Mouse (Mus musculus): ENCODE results near the gene Wfdc9. TPM values are rescaled to one million over a fixed set of nuclear protein-coding genes. Genes with fewer than 3 reads are reported as not detected.

Gene Wfdc9
- polyA plus RNA-seq, 1 experiment = not detected

DNA sequence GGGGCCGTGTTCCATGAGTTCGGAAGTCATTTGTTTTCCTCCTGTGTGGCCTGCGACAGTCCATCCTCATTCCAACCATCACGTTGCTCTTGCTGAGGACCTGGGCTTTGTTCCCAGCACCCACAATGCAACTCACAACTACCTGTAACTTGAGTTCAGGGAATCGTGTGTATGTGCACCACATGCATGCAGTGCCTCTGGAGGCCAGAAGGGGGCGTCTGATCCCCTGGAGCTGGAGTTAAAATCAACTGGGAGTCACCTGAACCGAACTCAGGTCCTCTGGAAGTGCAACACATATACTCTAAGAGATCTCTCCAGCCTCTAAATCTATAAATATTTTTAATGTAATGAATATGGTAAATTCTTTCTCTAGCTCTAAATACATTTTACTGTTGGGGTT, 19.7 kb upstream of the Wfdc9 start:
- no peak for DNase-seq (ENCODE audit: low read depth)

DNA sequence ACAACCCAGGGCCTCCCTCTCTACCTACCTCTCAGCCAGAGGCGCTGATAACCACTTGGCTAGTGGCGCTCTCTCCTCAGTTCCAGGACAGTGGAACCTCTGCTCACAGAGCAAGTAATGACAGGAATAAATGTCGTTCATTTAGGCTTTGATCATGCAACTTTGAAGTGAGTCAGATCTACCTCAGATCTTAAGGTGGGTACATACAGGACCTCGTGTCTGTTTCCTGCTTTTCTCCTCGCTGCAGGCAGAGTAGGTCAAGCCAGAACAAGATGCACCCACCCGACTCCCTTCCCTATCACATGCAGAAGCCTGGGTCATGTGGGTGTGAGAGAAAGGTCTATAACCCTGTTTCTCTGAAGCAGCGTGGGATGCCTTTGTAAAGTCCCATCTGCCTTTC, 17.6 kb upstream of the Wfdc9 start, which contains the start of gene Wfdc11:
Gene Wfdc11, minus strand, starts transcription at position 101 of the 400 bp plus-strand sequence.
- no peak for TF ChIP-seq POLR2A (IDR thresholded peaks at IDR 0.05; ENCODE audit: borderline replicate concordance, extremely low read depth, insufficient read depth, insufficient read length, poor library complexity, severe bottlenecking)
- TF ChIP-seq CTCF (IDR thresholded peaks at IDR 0.05; ENCODE audit: borderline replicate concordance, extremely low read depth, insufficient read depth, insufficient read length) = no peak
- no peak for DNase-seq (ENCODE audit: low read depth)

More for the DNA sequence above, 19.7 kb upstream of the Wfdc9 start:
- no peak for TF ChIP-seq POLR2A (IDR thresholded peaks at IDR 0.05; ENCODE audit: borderline replicate concordance, extremely low read depth, insufficient read depth, insufficient read length, poor library complexity, severe bottlenecking)
- TF ChIP-seq CTCF (IDR thresholded peaks at IDR 0.05; ENCODE audit: borderline replicate concordance, extremely low read depth, insufficient read depth, insufficient read length) = peak; percentile 34; the same call in 1 of the 2 replicates

DNA sequence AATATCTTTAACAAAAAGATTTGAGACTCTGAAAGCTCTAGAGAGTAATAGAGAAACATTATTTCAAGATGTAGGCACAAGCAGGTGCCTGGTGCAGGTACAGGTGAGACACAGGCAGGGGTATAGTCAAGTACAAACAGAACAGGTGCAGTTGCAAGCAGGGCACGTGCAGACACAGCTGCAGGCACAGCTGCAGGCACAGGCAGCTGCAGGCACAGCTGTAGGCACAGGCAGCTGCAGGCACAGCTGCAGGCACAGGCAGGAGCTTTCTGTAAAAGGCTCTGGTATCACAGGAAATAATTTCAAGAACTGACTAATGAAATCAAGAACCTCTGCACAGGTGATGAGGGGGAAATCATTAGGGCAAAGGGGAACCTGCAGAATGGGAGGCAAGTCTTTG, 14.6 kb upstream of the Wfdc9 start:
- TF ChIP-seq CTCF (IDR thresholded peaks at IDR 0.05; ENCODE audit: borderline replicate concordance, extremely low read depth, insufficient read depth, insufficient read length) (no peak), POLR2A (IDR thresholded peaks at IDR 0.05; ENCODE audit: borderline replicate concordance, extremely low read depth, insufficient read depth, insufficient read length, poor library complexity, severe bottlenecking) (no peak)
- DNase-seq (ENCODE audit: low read depth) = no peak

DNA sequence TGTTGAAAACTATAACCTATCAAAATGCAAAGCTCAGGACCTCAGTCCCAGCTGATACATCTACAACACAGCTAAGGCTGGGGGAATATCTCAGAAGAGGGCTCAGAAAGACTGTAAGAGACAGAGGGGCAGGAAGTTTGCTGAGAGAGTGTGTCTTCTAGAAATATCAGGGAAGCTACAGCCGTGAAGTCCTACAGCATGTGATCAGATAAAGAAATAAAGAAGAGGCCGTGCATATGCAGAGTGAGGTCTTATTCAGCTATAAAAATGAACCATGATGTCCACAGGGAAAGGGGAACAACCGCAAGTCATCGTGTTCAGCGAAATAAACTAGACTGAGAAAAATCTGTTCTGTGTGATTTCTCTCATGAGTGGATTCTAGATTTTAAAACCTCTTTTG, 13.9 kb upstream of the Wfdc9 start:
- TF ChIP-seq POLR2A (IDR thresholded peaks at IDR 0.05; ENCODE audit: borderline replicate concordance, extremely low read depth, insufficient read depth, insufficient read length, poor library complexity, severe bottlenecking) (no peak), CTCF (IDR thresholded peaks at IDR 0.05; ENCODE audit: borderline replicate concordance, extremely low read depth, insufficient read depth, insufficient read length) (no peak)
- DNase-seq (ENCODE audit: low read depth) = no peak

DNA sequence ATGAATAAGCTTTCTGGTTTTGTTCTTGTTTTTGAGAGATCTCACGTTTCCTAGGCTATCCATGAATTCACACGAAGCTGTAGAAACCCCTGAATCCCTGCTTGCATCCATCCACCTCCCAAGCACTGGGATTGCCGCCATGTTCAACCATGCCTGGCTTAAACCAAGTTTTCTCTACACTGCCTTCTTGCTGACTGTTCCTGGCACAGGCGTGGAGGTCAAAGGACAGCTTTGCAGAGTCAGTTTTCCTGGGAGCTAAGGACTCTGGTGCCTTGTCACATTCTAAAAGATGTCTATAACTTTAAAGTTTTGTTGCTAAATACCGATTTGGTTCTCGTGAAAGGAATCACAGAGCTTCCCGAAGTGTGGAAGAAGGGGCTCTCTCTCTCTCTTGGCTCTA, 8.5 kb upstream of the Wfdc9 start:
- TF ChIP-seq CTCF (IDR thresholded peaks at IDR 0.05; ENCODE audit: borderline replicate concordance, extremely low read depth, insufficient read depth, insufficient read length) = no peak
- TF ChIP-seq POLR2A (IDR thresholded peaks at IDR 0.05; ENCODE audit: borderline replicate concordance, extremely low read depth, insufficient read depth, insufficient read length, poor library complexity, severe bottlenecking) = no peak
- DNase-seq (ENCODE audit: low read depth) = no peak

DNA sequence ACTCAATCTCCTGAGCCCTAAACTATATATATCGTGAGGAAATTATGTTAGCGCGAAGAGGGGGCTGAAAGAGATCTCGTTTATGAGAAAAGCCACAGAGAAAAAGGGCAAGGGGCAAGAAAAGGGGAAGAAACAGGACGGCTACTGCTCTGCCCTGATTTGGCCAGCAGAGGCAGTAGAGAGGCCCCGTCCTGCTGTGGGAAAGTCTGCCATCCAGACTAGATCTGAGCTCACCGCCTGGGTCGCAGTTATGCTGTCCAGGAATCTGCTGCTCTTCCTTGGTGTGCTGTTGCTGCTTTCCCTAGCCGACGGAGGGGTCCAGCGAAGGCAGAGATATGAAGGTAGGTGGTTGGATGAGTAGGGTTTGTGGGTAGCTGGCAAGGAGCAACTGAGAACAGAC, 525 bp downstream of the Wfdc9 start, which contains the start of gene Wfdc10:
Gene Wfdc10, plus strand, starts transcription at position 189 of the 400 bp plus-strand sequence.
- TF ChIP-seq POLR2A (IDR thresholded peaks at IDR 0.05; ENCODE audit: borderline replicate concordance, extremely low read depth, insufficient read depth, insufficient read length, poor library complexity, severe bottlenecking) (no peak), CTCF (IDR thresholded peaks at IDR 0.05; ENCODE audit: borderline replicate concordance, extremely low read depth, insufficient read depth, insufficient read length) (peak; percentile 94)
- DNase-seq (ENCODE audit: low read depth) = peak; percentile 43

DNA sequence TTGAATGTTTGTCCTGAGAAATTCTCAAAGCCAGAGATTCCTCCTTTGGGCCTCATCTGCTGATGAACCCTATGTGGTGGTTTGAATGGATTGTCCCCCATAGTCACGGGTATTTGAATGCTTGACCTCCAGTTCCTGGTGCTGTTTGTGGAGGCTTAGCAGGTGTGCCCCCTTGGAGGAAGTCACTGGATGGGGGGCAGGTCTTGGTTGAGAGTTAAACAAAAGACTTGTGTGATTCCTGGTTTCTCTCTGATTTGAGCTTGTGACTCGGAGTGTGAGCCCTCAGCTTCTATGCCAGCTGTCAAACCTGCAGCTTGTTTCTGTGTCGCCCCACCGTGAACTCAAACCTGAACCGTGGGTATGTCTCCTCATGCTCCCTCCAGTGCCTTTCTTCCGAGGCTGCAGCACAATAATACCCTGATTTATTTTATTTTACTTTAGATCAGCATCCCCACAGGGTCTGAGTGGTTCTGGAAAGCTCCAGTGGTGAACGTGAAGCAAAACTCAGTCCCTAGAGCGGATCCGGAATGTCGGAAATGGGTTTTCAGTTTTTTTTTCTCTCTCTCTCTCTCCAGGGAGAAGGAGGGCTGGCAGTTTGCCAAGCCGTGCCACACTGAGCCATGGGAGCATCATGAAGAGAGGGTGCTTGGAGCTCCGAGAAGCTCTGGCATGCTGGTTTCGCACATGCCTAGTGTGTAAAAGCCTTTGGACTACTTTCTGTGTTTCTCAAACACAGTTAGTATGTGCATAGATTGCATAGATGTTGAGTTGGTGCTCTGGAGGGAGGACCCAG, 14.3 kb downstream of the Wfdc9 start:
- DNase-seq (ENCODE audit: low read depth) = peak; percentile 28
- TF ChIP-seq CTCF (IDR thresholded peaks at IDR 0.05; ENCODE audit: borderline replicate concordance, extremely low read depth, insufficient read depth, insufficient read length) (no peak), POLR2A (IDR thresholded peaks at IDR 0.05; ENCODE audit: borderline replicate concordance, extremely low read depth, insufficient read depth, insufficient read length, poor library complexity, severe bottlenecking) (no peak)

DNA sequence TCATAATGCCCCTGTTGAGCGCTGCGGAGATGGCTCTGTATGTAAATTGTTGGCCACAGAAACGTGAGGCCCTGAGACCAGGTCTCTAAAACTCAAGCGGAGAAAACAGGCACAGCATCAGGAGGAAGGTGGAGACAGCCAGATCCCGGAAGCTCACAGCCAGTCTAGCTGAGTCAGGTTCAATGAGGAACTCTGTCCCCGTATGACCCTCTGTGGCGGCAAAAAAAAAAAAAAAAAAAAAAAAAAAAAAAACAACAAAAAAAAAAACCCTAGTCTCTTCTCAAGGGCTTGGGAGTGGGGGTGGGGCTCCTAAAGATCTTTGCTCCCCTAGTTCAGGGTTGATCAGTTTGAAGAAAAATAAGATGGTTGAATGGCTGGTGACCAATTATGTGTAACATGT, 15.3 kb downstream of the Wfdc9 start:
- TF ChIP-seq POLR2A (IDR thresholded peaks at IDR 0.05; ENCODE audit: borderline replicate concordance, extremely low read depth, insufficient read depth, insufficient read length, poor library complexity, severe bottlenecking) = no peak
- no peak for TF ChIP-seq CTCF (IDR thresholded peaks at IDR 0.05; ENCODE audit: borderline replicate concordance, extremely low read depth, insufficient read depth, insufficient read length)
- DNase-seq (ENCODE audit: low read depth) = no peak

DNA sequence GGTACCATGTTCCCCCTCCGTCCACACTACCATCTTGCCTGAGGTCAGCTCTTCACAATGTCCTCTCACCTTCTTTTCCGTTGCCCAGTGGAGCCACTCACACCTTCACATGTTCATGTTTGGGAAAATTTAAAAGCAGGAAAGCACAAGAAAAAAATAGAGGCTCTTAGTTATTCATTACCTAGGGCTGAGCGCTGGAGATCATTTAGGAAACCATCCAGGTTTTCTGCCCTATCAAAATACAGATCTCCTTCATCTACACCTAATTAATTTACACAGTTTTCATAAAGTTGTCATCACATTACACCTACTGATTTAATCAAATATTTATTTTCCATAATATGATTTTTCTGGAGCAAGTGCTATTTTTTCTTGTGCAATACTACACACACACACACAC, 17.7 kb downstream of the Wfdc9 start, which contains the start of gene Wfdc16:
Gene Wfdc16, minus strand, starts transcription at position 101 of the 400 bp plus-strand sequence.
- TF ChIP-seq CTCF (IDR thresholded peaks at IDR 0.05; ENCODE audit: borderline replicate concordance, extremely low read depth, insufficient read depth, insufficient read length) (no peak), POLR2A (IDR thresholded peaks at IDR 0.05; ENCODE audit: borderline replicate concordance, extremely low read depth, insufficient read depth, insufficient read length, poor library complexity, severe bottlenecking) (no peak)
- no peak for DNase-seq (ENCODE audit: low read depth)

DNA sequence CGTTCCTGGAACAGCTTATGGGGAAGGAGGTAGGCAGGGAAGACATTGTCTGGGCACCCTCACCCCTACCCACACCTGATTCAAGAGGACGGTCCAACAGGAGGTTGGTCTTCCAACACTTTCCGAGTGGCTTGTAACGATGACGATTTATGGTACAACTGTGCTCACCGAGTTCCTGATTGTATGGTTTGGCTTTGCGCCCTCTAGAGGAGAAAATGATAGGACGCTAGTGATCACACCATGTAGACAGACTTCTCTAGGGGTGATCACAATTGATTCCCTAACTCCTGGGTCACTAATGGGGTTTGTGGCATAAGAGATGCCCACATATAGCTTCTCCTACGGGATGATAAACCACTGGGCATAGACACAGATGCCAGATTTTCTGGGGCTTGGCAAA, 21.1 kb downstream of the Wfdc9 start:
- DNase-seq (ENCODE audit: low read depth) = no peak
- TF ChIP-seq CTCF (IDR thresholded peaks at IDR 0.05; ENCODE audit: borderline replicate concordance, extremely low read depth, insufficient read depth, insufficient read length) (peak; percentile 29; the same call in 1 of the 2 replicates), POLR2A (IDR thresholded peaks at IDR 0.05; ENCODE audit: borderline replicate concordance, extremely low read depth, insufficient read depth, insufficient read length, poor library complexity, severe bottlenecking) (no peak)

DNA sequence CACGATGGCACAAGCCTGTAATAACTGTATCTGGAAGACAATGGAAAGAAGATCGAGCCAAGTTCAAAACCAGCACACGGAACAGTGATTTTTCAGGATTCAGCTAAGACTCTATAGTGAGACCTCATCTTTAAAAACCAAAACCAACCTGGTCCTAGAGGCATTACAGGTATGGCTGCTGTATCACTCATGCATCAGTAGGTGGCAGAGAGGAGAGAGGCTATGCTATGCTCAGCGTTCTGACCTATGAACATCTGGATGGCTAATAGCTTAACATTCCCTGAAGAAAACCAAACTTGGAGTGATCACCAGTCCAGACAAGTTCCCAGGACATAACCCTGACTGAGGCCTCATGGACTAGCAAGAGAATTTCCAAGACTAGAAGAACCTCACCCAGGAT, 34.6 kb downstream of the Wfdc9 start:
- DNase-seq (ENCODE audit: low read depth) = no peak
- TF ChIP-seq POLR2A (IDR thresholded peaks at IDR 0.05; ENCODE audit: borderline replicate concordance, extremely low read depth, insufficient read depth, insufficient read length, poor library complexity, severe bottlenecking) (no peak), CTCF (IDR thresholded peaks at IDR 0.05; ENCODE audit: borderline replicate concordance, extremely low read depth, insufficient read depth, insufficient read length) (no peak)

DNA sequence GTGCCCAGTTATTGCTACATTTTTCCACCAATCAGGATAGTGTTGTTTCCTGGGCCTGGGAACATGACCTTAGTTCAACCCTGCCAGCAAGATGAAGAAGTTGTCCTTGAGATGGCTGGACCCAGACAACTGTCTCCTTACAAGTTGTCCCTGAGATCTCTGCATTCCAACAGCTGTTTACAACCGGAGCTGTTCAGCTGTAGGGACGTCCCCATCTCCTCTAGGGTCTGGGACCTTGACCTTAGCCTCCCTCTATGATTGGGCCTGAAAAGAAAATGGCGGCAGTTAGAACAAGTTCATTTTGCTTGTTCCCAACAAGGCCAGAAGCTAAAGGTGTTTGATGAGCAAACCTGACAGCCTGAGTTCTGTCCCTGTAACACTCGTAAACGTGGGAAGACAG, 37.3 kb downstream of the Wfdc9 start:
- TF ChIP-seq POLR2A (IDR thresholded peaks at IDR 0.05; ENCODE audit: borderline replicate concordance, extremely low read depth, insufficient read depth, insufficient read length, poor library complexity, severe bottlenecking) (no peak), CTCF (IDR thresholded peaks at IDR 0.05; ENCODE audit: borderline replicate concordance, extremely low read depth, insufficient read depth, insufficient read length) (no peak)
- no peak for DNase-seq (ENCODE audit: low read depth)

All from brain, embryonic 14.5 days (tissue).